Mouse (Mus musculus) splenic B cell, adult 2 months (primary cell): ENCODE results near the gene Frmd5.

Experiments
- DNase-seq: peaks from one replicate; pipeline ENCODE4 v3.0.0-alpha.2; 2011; ENCODE audit warnings: low read depth, low spot score
- H3K27me3 ChIP-seq: 2 replicates; pipeline ENCODE4 v1.6.1; 2012; ENCODE audit warnings: mild to moderate bottlenecking, low read length, moderate library complexity, mixed read lengths; ENCODE audit not compliant: control insufficient read depth, poor library complexity, insufficient read depth, severe bottlenecking
- H3K36me3 ChIP-seq: 2 replicates; pipeline ENCODE4 v1.6.1; 2012; ENCODE audit warnings: mild to moderate bottlenecking, low read length, moderate library complexity, mixed read lengths; ENCODE audit not compliant: control insufficient read depth, poor library complexity, insufficient read depth, severe bottlenecking

The Frmd5 gene

DNA sequence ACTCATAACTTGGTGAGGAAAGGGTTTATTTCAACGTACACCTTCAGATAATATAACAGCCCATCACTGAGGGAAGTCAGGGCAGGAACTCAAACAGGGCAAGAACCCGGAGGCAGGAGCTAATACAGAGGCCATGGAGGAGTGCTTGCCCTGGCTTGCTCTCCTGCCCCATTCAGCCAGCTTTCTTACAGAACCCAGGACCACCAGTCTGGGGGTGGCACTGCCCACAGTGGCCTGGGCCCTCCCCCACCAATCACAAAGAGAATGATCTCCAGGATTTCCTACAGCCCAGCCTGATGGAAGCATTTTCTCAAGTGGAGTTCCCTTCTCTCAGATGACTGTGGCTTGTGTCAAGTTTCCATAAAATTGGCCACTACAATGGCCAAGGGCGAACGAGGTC lies 67.5 kb downstream of the Frmd5 start:
- Histone ChIP-seq H3K27me3 (no peaks in the 10 kb centered on the region), H3K36me3 (no peaks in the 10 kb centered on the region)
- DNase-seq, result no peak

DNA sequence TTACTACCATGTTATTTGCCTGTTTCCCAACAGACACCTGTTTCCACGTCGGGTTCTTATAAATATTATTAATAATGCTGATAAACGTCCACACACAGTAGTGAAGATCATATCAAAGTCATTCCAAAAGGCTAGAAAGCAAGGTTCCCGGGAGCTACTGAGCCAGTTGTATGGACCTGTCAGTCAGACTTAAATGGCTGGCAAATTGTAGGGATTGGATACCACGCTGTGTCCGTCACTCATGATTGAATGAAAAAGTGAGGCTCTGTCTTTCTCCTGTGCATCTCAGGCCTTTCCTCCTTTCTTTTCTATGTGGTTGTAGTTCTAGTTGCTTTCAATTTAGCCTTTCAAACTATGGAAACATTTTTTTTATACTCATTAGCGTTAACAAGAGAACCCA lies 73.5 kb downstream of the Frmd5 start:
- H3K27me3 ChIP-seq, result no peaks in the 10 kb centered on the region
- DNase-seq, result no peak
- H3K36me3 ChIP-seq, result no peaks in the 10 kb centered on the region

DNA sequence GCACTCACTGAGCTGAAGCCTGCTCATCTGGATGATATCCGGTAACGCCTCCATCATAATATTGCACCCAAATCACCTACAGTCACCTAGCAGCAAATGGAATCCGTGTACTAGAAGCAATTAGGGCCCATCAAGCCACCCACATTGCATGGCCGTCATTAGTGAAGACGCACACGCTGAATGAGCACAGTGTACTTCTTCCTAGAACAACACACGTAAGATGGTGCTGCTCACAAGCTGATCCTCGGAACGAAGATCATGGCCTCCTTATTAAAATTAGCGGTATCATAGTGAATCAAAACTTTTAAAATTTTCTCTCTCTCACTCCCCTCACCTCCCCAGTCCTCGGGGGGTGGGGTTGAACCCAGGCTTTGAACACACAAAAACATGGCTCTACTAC lies 76.4 kb downstream of the Frmd5 start:
- H3K36me3 ChIP-seq, result no peaks in the 10 kb centered on the region
- DNase-seq, result no peak
- H3K27me3 ChIP-seq, result no peaks in the 10 kb centered on the region; the same call in 1 of the 2 replicates

DNA sequence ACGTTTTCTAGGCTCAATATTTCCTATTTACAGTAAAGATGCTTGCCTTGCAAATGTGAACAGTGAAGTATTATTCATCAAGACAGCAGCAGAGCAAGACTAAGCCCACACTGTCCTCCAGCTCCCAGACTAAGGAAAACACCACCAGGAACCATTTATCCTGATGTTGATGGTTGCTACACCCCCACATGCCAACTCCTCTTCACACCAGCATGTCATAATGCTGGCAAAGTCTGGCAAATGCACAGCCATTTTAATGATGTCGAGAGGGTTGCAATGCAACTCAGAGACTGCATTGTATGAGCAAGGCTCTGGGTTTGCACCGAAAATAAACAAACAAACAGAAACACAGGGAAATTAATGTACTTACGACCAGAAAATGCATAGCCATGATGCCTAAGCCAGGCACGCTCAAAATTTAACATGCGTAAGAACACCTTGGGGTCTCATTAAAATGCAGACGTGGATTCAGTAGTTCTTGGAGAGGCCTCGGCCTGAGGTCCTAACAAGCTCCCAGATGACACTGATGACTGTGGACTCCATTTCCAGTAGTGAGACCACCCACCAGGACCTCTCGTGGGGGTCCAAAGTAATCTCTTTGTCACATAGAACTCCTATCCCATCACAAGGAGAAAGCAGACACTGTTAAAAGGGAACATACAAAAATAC lies 77.8 kb downstream of the Frmd5 start:
- H3K27me3 ChIP-seq, result no peaks in the 10 kb centered on the region; the same call in 1 of the 2 replicates
- H3K36me3 ChIP-seq, result no peaks in the 10 kb centered on the region
- no peak for DNase-seq

DNA sequence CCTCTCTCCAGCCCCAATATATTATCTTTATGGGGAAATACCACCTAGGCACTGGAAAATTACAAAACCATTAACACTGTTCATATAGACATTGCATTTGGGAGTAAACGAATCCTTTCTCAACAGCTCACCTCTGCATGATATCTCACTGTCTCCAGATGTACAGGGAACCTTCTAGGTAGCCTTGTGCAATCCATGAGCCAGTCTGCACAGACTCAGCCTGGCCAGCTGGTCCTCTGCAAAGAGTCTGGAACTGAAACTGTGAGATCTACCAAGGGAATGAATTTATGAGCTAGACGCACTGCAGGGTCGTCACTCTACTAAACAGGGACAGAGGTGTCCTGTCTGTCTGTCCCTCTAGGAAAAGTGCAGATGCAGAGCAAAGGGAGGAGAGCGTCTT lies 82.0 kb downstream of the Frmd5 start:
- Histone ChIP-seq H3K36me3 (no peaks in the 10 kb centered on the region), H3K27me3 (no peaks in the 10 kb centered on the region; the same call in 1 of the 2 replicates)
- no peak for DNase-seq

DNA sequence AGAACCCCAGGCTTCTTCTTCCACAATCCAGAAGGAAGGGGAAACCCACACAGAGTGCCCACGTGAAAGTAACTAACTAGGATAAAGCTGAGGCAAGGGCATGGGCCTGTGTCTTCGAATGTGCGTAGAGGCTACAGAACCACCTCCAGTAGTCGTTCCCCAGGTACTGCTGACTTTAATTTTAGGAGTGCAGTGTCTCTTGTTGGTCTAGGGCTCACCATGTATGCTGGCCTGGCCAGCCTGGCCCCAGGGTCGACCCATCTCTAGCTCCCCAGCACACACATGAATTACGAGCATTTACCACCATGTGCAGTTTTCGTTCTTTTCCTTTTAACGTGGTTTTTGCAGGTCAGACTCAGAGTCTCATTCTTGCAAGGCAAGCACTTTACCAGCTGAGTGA lies 83.1 kb downstream of the Frmd5 start:
- Histone ChIP-seq H3K27me3 (no peaks in the 10 kb centered on the region; the same call in 1 of the 2 replicates), H3K36me3 (no peaks in the 10 kb centered on the region)
- DNase-seq, result no peak

DNA sequence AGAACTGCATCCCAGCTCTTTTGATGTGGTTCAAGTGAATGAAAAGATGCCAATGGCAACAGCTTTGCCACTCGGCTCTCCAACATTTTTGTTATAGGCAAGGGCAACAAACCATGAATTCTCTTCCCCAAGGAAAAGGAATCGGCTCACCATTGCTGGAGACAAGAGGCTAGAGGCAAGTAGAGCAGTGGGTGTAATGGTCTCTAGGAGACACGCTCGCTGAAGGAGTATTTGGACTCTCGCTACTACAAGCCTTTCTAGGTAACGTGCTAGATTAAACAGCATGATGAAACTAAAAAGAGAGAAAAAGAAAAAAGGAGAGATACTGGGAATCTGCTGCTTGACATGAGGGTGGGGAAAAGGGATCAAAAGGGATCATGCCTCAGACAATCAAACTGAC lies 87.9 kb downstream of the Frmd5 start:
- DNase-seq, result no peak
- Histone ChIP-seq H3K27me3 (no peaks in the 10 kb centered on the region; the same call in 1 of the 2 replicates), H3K36me3 (no peaks in the 10 kb centered on the region)

DNA sequence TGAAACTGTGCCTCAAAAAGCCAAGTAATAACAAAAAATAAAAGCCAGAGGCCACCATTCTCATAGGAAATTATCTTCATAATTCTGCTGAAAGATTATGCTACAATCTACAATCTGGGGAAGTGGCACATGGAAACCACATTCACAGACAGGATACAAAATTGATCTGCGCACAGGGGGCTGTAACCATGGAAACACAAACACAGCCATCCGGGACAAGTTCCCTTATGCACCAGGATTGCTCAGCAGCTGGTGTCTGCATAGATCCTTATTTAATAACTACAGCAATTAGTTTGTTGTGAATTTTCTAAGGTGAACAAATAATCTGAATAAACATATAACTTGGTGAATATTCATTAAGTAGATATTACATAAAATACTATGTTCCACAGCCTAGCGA lies 89.8 kb downstream of the Frmd5 start:
- no peak for DNase-seq
- Histone ChIP-seq H3K27me3 (no peaks in the 10 kb centered on the region; the same call in 1 of the 2 replicates), H3K36me3 (no peaks in the 10 kb centered on the region)

DNA sequence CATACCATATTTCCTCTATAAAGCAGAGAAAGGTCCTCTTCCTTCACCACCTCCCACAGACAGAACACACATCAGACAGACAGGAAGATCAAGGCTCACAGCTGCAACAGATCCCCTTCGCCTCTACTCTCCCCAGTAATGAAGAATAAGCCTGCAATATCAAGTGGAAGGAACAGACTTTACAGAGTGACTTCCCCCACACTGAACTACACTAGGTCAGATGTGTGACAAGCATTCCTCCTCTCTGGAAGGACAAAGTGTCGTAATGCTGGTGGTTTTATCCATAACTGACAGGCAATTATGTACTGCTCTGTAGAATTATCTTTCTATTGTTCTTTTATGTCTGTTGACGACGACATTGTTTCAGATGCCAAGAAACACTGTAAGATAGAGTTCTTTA lies 93.3 kb downstream of the Frmd5 start:
- DNase-seq, result no peak
- no peaks in the 10 kb centered on the region for H3K36me3 ChIP-seq
- no peaks in the 10 kb centered on the region; the same call in 1 of the 2 replicates for H3K27me3 ChIP-seq

DNA sequence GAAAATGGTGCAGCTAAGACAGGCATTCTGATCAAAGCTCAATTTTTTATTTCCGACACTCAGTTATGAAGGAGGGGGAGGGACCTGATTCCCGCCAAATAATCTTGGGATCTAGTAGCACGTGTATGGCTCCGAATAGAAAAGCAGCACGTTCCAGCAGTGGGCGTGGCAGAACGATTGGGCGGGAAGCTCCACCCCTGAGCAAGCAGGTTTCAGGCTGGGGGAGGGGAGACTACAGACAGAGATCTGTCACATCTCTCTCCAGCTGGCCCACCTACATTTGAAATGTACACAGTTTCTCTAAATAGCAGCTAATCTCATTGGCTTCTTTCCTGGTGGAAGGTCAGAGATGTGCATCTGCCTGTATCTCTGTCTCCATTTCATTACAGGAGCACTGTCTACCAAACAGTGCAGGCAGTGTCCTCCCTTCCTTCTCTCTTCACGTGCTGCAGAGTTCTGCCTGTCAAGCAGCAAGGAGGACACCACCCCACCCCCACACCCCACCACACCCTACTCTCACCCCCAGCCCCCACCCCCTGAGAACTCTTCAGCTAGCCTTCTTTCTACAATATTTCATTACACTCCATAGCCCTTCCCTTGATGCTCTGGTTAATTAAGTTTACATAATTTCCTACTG lies 95.0 kb downstream of the Frmd5 start:
- no peak for DNase-seq
- no peaks in the 10 kb centered on the region; the same call in 1 of the 2 replicates for H3K27me3 ChIP-seq
- no peaks in the 10 kb centered on the region for H3K36me3 ChIP-seq

DNA sequence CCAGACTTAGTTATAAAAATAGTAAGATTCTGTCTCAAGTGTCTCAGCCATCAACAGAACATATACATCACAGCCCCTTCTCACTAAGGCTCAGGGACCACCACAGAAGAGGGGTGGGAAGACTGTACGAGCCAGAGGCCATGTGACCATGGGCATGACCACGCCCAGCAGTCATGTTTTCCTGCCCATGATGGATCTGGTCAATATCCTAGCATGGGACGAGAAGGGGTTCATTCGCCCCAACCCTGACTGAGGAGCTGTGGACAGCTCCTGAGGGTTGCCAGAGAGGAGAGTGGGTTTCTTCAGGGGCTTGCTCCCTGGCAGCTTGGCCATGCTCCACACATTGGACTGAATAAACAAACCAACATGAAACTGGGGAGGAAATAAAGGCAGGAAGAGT lies 97.8 kb downstream of the Frmd5 start:
- H3K36me3 ChIP-seq, result no peaks in the 10 kb centered on the region
- no peak for DNase-seq
- H3K27me3 ChIP-seq, result no peaks in the 10 kb centered on the region

DNA sequence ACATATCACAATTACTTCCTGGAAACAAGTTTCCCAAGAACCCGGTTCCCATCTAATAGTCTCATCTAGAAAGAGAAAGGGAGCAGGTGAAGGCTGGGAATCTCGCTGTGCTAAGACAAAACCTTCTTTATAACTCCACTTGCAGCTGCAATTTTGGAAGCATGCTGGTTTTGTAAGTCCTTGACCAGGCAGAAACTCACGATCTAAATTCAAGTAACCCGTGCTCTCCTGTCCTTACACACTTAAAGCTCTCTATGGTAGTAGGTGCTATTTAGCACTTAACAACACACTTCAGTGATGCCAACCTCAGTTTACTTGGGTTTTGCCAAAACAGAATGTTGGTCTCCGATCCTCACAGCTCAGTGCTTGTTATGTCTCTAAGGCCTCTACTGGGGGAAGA lies 99.4 kb downstream of the Frmd5 start:
- H3K36me3 ChIP-seq, result no peaks in the 10 kb centered on the region
- DNase-seq, result no peak
- H3K27me3 ChIP-seq, result no peaks in the 10 kb centered on the region

DNA sequence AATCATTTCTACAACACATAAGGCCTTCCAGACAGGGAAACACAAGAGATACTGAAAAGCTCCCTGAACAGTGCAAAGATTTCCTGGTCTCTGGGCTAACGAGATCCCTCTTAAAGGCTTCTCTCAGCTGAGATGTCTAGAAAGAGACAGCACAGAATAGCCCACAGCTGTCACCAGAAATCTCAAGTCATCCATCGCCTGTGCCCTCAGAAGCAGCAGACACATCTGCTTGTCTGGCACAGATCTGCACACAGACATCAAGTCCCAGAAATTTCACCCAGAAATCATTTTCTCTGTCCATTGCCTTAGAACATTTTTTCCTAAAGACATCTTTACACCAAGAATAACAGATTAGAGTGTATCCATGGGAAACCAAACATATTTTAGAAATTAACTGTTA lies 101.1 kb downstream of the Frmd5 start:
- no peak for DNase-seq
- H3K27me3 ChIP-seq, result no peaks in the 10 kb centered on the region
- H3K36me3 ChIP-seq, result no peaks in the 10 kb centered on the region

DNA sequence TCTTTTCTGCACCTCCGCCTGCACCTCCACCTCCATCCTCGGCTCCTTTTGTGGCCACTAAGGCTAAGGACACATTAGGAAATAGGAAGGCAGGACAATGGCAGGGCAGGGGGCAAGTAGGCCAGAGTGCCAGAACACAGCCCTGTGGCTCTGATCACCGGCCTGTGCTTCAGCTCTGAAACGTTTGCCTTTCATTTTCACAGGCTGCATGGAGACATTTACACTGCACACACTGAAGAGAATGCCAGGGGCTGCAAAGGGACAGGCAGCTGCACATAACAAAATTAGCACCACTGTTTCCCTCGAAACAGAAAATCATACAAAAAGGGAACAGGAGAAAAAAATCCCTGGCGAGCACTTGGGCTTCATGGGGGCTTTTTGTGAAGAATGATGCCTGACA lies 107.6 kb downstream of the Frmd5 start:
- DNase-seq, result no peak
- no peaks in the 10 kb centered on the region for H3K27me3 ChIP-seq
- H3K36me3 ChIP-seq, result no peaks in the 10 kb centered on the region

DNA sequence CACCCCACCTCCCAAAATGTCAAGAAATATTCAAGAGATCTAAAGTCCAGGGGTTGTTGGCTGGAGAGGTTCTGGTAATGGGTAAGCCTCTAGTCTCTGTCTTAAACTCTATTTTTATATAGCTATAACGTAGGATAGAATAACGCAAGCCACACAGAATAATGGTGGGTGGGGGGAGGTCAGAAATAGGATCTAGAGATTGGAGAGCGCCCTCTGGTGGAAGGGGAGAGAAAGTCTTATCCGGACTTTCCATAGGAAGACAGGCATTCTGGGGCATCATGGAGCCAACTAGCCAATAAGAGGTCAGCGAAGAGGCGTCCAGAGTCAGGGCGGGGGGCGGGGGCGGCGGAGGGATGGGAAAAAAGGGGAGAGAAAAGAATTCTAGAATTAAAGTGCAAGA lies 111.5 kb downstream of the Frmd5 start:
- Histone ChIP-seq H3K27me3 (0 out of 2 replicates have a peak, but pooled peaks cover 2% of the 10 kb centered on the region), H3K36me3 (no peaks in the 10 kb centered on the region)
- peak; percentile 30 for DNase-seq
